Mouse (Mus musculus): ENCODE measurements at regions not wholly inside any gene's neighbourhood (a gene's known extent, or its start where the extent isn't known, plus 50 kb on each side); places are given as distances from the start of the nearest gene placed in this dataset.

DNA sequence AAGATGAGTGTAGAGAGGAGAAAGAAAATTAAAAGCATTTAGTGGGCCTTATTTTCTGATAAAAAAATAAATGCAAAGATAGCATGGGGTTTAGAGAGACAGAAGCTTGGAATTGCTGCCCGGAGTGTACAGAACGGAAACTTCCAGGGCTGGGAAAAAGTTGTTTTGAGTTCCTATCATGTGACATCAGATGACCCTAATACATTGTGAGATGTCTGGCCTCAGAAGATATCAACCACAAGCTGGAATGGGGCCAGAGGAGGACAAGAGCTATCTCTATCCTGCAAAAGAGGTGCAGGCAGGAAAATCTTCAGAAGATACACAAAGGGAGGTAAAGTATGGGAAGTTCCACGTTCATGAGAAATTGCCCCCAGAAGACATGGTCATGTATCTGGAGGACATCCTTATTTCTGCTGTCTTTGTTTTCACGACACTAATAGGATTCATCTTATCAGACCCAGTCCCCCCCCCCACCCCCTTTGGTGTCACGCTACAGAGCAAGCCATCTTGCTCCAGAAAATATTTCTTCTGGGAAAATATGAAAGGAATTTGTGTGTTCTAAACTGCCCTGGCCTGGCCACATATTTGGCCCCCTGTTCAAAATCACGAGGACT is 408.3 kb upstream of the N6amt1 start:
- Histone ChIP-seq H3K4me1 (ENCODE audit: insufficient read depth) (no peaks in the 10 kb centered on the region), H3K9ac (replicated peaks) (no peak overlapping the region), H3K4me3 (ENCODE audit: low read depth, low read length) (no peak overlapping the region), H3K27ac (ENCODE audit: low read depth) (no peak overlapping the region), H3K27me3 (ENCODE audit: insufficient read depth, low read length) (no peaks in the 10 kb centered on the region), H3K4me2 (ENCODE audit: low read depth, low read length) (no peak overlapping the region), H3K36me3 (replicated peaks; ENCODE audit: insufficient read depth, low read length) (no peaks in the 10 kb centered on the region), H3K9me3 (ENCODE audit: low read length) (no peaks in the 10 kb centered on the region)
- TF ChIP-seq CTCF (IDR thresholded peaks at IDR 0.05; ENCODE audit: low read depth): no peak
- TF ChIP-seq EP300 (IDR thresholded peaks at IDR 0.05; ENCODE audit: low read depth): 0 out of 2 replicates have a peak, but pooled peaks have one; percentile 16
- DNase-seq (no peak), ATAC-seq (no peak)
- 49% methylated on average over 6 of the region's 6 CpGs for WGBS (ENCODE audit: insufficient replicate concordance)

DNA sequence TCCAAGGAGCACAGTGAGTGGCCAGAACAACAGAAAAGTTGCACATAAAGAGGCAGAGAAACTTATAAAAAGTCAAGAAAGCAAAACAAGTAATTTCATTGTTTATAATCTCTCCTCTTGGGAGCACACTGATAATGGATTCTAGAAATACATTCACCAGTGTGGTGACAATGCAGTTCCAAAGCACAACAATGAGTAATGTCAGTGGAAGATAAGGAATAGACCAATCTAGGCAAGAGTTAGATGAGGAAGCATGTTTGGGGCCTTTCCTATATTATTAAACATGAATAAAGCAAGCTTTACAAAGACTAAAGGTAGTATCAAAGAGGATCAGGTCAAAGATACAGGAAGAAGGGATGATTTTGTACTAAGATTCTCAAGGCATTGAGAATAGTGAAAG is 408.9 kb upstream of the N6amt1 start:
- H3K36me3 ChIP-seq (replicated peaks; ENCODE audit: insufficient read depth, low read length): no peaks in the 10 kb centered on the region
- H3K9ac ChIP-seq (replicated peaks): no peak overlapping the region
- H3K9me3 ChIP-seq (ENCODE audit: low read length): no peaks in the 10 kb centered on the region
- H3K4me1 ChIP-seq (ENCODE audit: insufficient read depth): no peaks in the 10 kb centered on the region
- no peak overlapping the region for H3K4me2 ChIP-seq (ENCODE audit: low read depth, low read length)
- no peaks in the 10 kb centered on the region for H3K27me3 ChIP-seq (ENCODE audit: insufficient read depth, low read length)
- H3K4me3 ChIP-seq (ENCODE audit: low read depth, low read length): no peak overlapping the region
- ATAC-seq (no peak), DNase-seq (no peak)
- no peak overlapping the region for H3K27ac ChIP-seq (ENCODE audit: low read depth)
- TF ChIP-seq EP300 (IDR thresholded peaks at IDR 0.05; ENCODE audit: low read depth) (no peak), CTCF (IDR thresholded peaks at IDR 0.05; ENCODE audit: low read depth) (no peak)

DNA sequence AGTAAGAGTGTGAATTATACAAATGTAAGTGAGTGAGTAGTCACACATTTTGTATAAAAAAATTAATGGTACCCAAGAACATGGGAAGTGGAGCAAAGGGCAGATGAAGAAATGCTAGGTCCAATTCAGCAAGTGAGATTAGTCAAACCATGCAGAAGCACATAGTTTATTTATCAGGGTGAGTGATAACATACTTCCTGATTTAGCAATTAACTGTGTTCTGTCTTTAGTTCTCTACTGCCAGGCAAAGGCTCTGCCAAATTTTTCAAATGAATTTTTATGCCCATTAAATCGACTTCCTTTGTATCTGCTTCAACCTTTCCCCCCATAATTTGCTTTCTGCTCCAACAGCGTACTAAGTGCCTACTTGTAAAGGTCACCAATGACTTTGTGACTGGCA is 419.0 kb upstream of the N6amt1 start:
- no peak overlapping the region for H3K4me3 ChIP-seq (ENCODE audit: low read depth, low read length)
- H3K9me3 ChIP-seq (ENCODE audit: low read length): no peaks in the 10 kb centered on the region
- no peaks in the 10 kb centered on the region for H3K36me3 ChIP-seq (replicated peaks; ENCODE audit: insufficient read depth, low read length)
- ATAC-seq: no peak
- H3K9ac ChIP-seq (replicated peaks): no peak overlapping the region
- H3K4me1 ChIP-seq (ENCODE audit: insufficient read depth): no peaks in the 10 kb centered on the region
- no peak for TF ChIP-seq CTCF (IDR thresholded peaks at IDR 0.05; ENCODE audit: low read depth)
- TF ChIP-seq EP300 (IDR thresholded peaks at IDR 0.05; ENCODE audit: low read depth): no peak
- WGBS (ENCODE audit: insufficient replicate concordance): 66% methylated on average over 2 of the region's 2 CpGs
- no peak overlapping the region for H3K27ac ChIP-seq (ENCODE audit: low read depth)
- H3K27me3 ChIP-seq (ENCODE audit: insufficient read depth, low read length): no peaks in the 10 kb centered on the region
- H3K4me2 ChIP-seq (ENCODE audit: low read depth, low read length): no peak overlapping the region
- no peak for DNase-seq

DNA sequence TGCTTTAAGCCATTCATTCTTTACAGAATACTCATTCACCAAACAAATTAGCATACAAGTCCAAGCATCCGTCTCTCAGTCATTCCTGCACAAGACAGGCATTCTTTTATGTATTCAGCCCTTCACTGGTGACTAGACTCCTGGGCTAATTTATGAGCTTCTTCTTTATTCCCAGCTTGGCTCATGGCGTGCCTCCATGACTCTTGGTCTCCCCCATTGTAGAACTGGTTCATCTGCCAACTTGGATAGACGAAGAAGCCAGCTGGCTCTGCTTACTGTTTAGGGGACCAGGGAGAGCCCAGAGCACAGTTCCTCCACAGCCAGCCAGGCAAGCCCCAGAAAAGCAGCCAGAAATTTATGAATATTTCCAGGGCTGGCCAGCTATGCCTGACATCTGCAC is 421.2 kb upstream of the N6amt1 start:
- H3K27ac ChIP-seq (ENCODE audit: low read depth): no peak overlapping the region
- ATAC-seq (no peak), DNase-seq (no peak)
- H3K4me1 ChIP-seq (ENCODE audit: insufficient read depth): no peaks in the 10 kb centered on the region
- H3K36me3 ChIP-seq (replicated peaks; ENCODE audit: insufficient read depth, low read length): no peaks in the 10 kb centered on the region
- H3K4me2 ChIP-seq (ENCODE audit: low read depth, low read length): no peak overlapping the region
- H3K4me3 ChIP-seq (ENCODE audit: low read depth, low read length): no peak overlapping the region
- 69% methylated on average over 3 of the region's 3 CpGs for whole genome bisulfite sequencing (ENCODE audit: insufficient replicate concordance)
- no peaks in the 10 kb centered on the region for H3K9me3 ChIP-seq (ENCODE audit: low read length)
- TF ChIP-seq EP300 (IDR thresholded peaks at IDR 0.05; ENCODE audit: low read depth) (no peak), CTCF (IDR thresholded peaks at IDR 0.05; ENCODE audit: low read depth) (no peak)
- H3K9ac ChIP-seq (replicated peaks): no peak overlapping the region
- H3K27me3 ChIP-seq (ENCODE audit: insufficient read depth, low read length): no peaks in the 10 kb centered on the region

DNA sequence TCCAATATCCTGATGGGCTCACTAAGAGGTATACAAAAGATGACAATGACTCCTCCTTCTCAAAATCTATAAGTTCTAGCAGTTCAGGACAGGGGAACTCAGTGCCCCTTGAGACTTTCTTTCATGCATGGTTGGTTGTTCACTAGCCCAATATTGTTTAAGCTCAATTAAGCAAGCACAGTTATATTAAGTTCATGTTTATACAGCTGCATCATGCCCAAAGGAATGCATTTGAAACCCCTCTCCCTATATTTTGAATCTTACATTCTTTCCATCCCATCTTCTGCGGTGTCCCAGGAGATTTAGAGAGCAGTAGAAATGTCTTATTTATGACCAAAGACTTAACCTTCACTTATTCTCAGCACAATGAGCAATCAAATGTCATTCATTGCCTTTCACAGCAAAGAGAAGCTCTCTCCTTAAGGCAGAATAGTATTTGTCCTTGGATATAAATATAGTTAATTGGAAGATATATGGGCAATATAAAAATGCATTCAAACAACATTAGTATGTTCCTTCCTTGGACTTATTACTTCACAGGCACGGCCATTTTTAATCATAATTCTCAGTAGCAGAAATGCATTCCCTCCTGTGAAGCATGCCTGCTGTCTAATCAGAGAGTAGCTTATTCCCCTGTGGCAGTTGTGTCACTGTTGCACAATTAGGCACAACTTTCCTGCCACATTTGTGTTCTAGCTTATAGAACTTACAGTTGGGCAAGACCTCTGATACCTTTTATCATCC is 455.8 kb upstream of the N6amt1 start:
- H3K9ac ChIP-seq (replicated peaks): no peak overlapping the region
- H3K4me3 ChIP-seq (ENCODE audit: low read depth, low read length): no peak overlapping the region
- no peaks in the 10 kb centered on the region for H3K36me3 ChIP-seq (replicated peaks; ENCODE audit: insufficient read depth, low read length)
- 62% methylated on average over 2 of the region's 2 CpGs for WGBS (ENCODE audit: insufficient replicate concordance)
- no peaks in the 10 kb centered on the region for H3K27me3 ChIP-seq (ENCODE audit: insufficient read depth, low read length)
- DNase-seq: no peak
- H3K9me3 ChIP-seq (ENCODE audit: low read length): no peaks in the 10 kb centered on the region
- H3K4me1 ChIP-seq (ENCODE audit: insufficient read depth): no peaks in the 10 kb centered on the region
- H3K4me2 ChIP-seq (ENCODE audit: low read depth, low read length): no peak overlapping the region
- no peak overlapping the region for H3K27ac ChIP-seq (ENCODE audit: low read depth)
- no peak for ATAC-seq
- TF ChIP-seq CTCF (IDR thresholded peaks at IDR 0.05; ENCODE audit: low read depth): no peak
- no peak for TF ChIP-seq EP300 (IDR thresholded peaks at IDR 0.05; ENCODE audit: low read depth)

DNA sequence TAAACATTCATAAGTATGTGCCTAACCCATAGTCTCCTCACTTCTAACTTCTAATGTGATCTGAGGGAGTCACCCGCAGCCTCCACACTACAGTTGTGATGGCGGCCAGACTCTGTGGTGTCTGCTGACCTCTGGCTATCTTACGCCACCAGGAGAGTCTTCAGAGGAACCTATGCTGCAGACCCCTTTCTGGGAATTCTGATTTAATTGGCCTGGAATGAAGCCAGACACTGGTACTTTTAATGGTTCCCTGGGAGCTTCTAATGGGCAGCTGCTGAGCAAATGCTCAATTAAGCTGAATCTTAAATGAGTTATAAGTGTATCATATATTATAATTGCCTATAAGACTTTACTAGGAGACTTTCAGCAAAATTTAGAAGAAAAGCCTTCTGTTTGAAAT is 459.0 kb upstream of the N6amt1 start:
- 80% methylated on average over 3 of the region's 3 CpGs for WGBS (ENCODE audit: insufficient replicate concordance)
- H3K4me1 ChIP-seq (ENCODE audit: insufficient read depth): no peaks in the 10 kb centered on the region
- no peaks in the 10 kb centered on the region for H3K36me3 ChIP-seq (replicated peaks; ENCODE audit: insufficient read depth, low read length)
- no peak overlapping the region for H3K9ac ChIP-seq (replicated peaks)
- TF ChIP-seq EP300 (IDR thresholded peaks at IDR 0.05; ENCODE audit: low read depth) (no peak), CTCF (IDR thresholded peaks at IDR 0.05; ENCODE audit: low read depth) (no peak)
- H3K27ac ChIP-seq (ENCODE audit: low read depth): no peak overlapping the region
- H3K9me3 ChIP-seq (ENCODE audit: low read length): no peaks in the 10 kb centered on the region
- no peak overlapping the region for H3K4me2 ChIP-seq (ENCODE audit: low read depth, low read length)
- no peak for DNase-seq
- H3K27me3 ChIP-seq (ENCODE audit: insufficient read depth, low read length): no peaks in the 10 kb centered on the region
- no peak for ATAC-seq
- no peak overlapping the region for H3K4me3 ChIP-seq (ENCODE audit: low read depth, low read length)

Measured in liver, postnatal 0 days (tissue).